Mouse (Mus musculus) brain, embryonic 14.5 days (tissue): ENCODE results near the gene Fktn.

Source experiments
- CTCF ChIP-seq: fragments of 200-500 bp; IDR thresholded peaks from 2 replicates; pipeline ENCODE4 v1.5.1; 2012; ENCODE audit warnings: inconsistent platforms, mild to moderate bottlenecking, moderate library complexity, borderline replicate concordance; ENCODE audit not compliant: insufficient read depth, insufficient read length; ENCODE audit errors: extremely low read depth
- POLR2A ChIP-seq: fragments of 200-500 bp; IDR thresholded peaks from 2 replicates; pipeline ENCODE4 v1.6.1; 2012; ENCODE audit warnings: mild to moderate bottlenecking, inconsistent platforms, borderline replicate concordance; ENCODE audit not compliant: poor library complexity, insufficient read depth, insufficient read length, severe bottlenecking; ENCODE audit errors: extremely low read depth

DNA sequence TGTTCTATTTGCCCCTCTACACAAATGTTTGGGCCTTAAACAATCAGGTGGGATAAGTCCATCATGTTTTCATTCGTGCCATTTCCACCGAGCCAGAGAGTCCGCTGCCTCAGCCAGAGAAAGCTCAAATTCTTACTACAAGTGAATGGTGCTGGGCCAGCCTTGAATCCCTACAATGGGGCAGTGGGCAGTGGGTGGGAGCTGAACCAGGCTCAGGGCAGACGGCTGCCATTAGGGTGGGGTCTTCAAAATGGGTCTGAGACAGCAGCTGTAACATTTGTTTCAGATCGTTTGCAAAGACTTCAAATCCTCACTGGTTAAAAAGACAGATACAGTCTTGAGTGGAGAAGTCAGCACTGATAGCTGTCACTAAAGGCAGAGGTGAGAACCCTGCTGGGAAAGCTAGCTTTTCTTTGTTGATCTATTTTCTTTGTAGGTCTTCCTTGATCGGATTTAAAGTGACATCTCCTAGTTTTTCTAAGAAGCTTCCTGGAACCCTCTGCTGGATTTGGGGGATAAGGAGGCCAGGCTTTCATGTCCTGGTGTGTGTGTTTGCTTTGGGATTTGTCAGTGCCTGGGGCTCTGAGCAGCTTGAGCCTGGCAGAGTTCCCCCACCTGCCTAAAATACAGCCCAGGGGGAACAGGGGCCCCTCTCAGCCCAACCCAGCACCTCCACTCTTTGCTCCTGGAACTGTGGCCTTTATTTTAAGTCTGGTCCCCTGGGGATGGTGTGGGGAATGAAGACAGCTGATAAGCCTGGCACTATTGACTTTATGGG is 57.3 kb downstream of the Fktn start:
- TF ChIP-seq POLR2A: no peak
- TF ChIP-seq CTCF: no peak
